Mouse (Mus musculus): ENCODE measurements around the gene Jakmip3. TPM values are rescaled to one million over a fixed set of nuclear protein-coding genes. Genes with fewer than 3 reads are reported as not detected.

Jakmip3 gene
- polyA plus RNA-seq, 1 experiment from 2014 or later, result not detected

DNA sequence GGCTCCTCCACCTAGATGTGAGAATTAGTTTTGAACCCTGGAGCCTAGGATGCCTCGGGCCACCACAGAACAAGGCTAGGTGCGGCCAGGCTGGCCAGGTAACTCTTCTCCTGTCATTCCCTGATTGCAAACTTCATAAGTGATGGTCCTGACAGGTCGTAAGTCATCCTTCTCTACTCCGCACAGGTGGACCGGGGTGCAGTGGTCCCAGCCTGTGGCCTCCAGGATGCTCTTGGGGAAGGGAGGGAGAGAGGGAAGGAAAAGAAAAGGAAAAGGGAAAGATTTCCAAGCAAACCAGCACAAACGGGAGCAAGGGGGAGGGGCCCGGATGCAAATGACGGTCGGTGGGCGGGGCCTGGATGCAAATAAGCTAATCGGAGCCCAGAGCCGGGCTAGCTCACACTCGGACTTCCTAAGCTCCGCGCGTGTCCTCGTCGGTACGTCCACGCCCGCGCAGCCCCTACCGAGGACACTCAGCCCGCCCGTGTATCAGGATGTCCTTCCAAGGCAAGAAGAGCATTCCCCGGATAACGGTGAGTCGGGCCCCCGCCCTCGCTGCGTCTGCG is 145.2 kb downstream of the Jakmip3 start, which contains the start of gene Dpysl4:
Gene Dpysl4 (plus strand): TSS at position 373 of the 566 bp plus-strand sequence.
- no peaks in the 10 kb centered on the region for H3K36me3 ChIP-seq (ENCODE audit: insufficient read depth)
- peak within 1 kb of the TSS; percentile 89 for H3K4me2 ChIP-seq
- H3K4me1 ChIP-seq (ENCODE audit: insufficient read depth), result no peaks in the 10 kb centered on the region; the same call in 1 of the 2 replicates
- ATAC-seq (ENCODE audit: insufficient read depth) (peak; percentile 87), DNase-seq (peak; percentile 89)
- H3K9ac ChIP-seq, result peak within 1 kb of the TSS; percentile 57
- H3K4me3 ChIP-seq (ENCODE audit: low read depth, low read length), result peak within 1 kb of the TSS; percentile 59
- H3K27me3 ChIP-seq (ENCODE audit: insufficient read depth, low read length), result peaks cover 23% of the 10 kb centered on the region
- no peak for TF ChIP-seq CTCF (IDR thresholded peaks at IDR 0.05; ENCODE audit: low read depth)
- no peak within 1 kb of the TSS for H3K27ac ChIP-seq (ENCODE audit: low read depth)
- no peaks in the 10 kb centered on the region for H3K9me3 ChIP-seq (ENCODE audit: low read depth, low read length)
- WGBS, result 5% methylated on average over 32 of the region's 32 CpGs

DNA sequence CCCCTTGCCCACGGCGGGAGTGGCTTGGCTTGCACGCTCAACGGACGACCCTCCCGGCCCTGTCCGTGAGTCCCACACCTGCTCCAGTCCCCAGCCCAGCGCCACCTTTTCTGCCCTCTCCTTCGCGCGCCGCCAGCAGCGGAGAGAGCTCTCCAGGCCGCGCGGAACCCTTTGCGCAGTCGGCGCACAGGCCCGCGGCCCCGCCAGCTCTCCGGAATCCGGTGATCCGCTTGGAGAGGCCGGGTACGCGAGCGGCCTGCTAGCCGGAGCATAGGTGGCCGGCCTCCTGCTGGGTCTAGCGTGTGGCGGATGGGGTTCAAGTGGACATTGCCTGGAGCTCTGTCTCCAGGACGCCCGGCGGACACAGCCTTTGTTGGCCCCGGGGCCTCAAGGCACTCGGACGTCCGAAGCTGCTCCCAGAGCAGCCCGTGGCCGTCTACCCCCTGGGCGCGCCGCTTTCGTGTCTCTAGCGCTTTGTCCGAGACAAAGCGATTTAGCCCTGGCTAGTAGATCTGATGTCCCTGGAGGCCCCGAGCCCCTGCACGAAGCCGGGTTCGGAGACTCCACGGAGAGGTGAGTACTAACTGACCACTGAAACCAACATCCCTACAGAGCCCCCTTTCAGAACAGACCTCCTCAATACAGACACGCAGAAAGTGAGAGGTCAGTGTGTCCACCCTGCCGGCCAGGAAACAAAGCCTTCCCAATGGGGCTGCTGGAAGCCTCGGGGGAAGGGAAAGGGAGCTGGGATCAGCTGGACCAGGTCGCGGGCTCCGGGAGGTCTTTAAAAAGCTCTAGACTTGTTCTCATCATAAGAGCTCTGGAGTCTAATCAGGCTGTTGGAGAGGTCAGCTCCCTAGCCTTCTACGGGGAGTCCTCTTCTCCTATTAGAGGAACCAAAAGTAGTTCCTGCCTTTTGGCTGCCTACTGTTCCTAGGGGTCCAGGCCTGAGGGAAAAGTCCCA is 145.9 kb downstream of the Jakmip3 start:
- Histone ChIP-seq H3K9me3 (ENCODE audit: low read depth, low read length) (no peaks in the 10 kb centered on the region), H3K27ac (ENCODE audit: low read depth) (no peak overlapping the region), H3K4me2 (peak overlapping the region; percentile 89), H3K4me3 (ENCODE audit: low read depth, low read length) (peak overlapping the region; percentile 59), H3K9ac (peak overlapping the region; percentile 57), H3K36me3 (ENCODE audit: insufficient read depth) (no peaks in the 10 kb centered on the region), H3K27me3 (ENCODE audit: insufficient read depth, low read length) (peaks cover 23% of the 10 kb centered on the region), H3K4me1 (ENCODE audit: insufficient read depth) (no peaks in the 10 kb centered on the region; the same call in 1 of the 2 replicates)
- peak; percentile 76 for ATAC-seq (ENCODE audit: insufficient read depth)
- peak; percentile 69 for DNase-seq
- WGBS, result 3% methylated on average over 61 of the region's 61 CpGs
- no peak for TF ChIP-seq CTCF (IDR thresholded peaks at IDR 0.05; ENCODE audit: low read depth)

DNA sequence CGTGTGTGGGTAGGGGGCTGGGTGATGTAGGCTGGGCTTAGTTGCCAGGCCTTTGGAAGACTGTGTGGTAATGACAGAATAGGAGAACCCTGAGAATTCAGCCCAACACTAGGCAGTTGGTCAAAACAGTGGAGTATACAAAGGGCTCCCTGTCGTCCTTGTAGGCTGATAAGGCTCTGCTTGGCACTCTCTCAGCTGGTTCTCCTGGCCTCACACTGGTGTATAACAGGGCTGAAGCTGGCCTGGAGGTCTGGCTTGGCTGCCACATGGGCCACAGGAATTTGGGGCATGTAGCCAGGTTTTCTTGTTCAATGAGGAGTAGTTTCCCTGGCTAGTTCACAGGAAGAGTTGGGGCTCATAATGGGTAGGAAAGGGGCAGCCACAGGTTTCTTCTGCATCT is 147.3 kb downstream of the Jakmip3 start:
- Histone ChIP-seq H3K9ac (no peak overlapping the region), H3K9me3 (ENCODE audit: low read depth, low read length) (no peaks in the 10 kb centered on the region), H3K4me3 (ENCODE audit: low read depth, low read length) (no peak overlapping the region), H3K4me1 (ENCODE audit: insufficient read depth) (no peaks in the 10 kb centered on the region; the same call in 1 of the 2 replicates), H3K27me3 (ENCODE audit: insufficient read depth, low read length) (peaks cover 23% of the 10 kb centered on the region), H3K27ac (ENCODE audit: low read depth) (no peak overlapping the region), H3K36me3 (ENCODE audit: insufficient read depth) (no peaks in the 10 kb centered on the region), H3K4me2 (no peak overlapping the region)
- ATAC-seq (ENCODE audit: insufficient read depth), result no peak
- WGBS, result 60% methylated on average over 2 of the region's 2 CpGs
- TF ChIP-seq CTCF (IDR thresholded peaks at IDR 0.05; ENCODE audit: low read depth), result no peak
- DNase-seq, result no peak

- no peak for TF ChIP-seq CTCF (IDR thresholded peaks at IDR 0.05; ENCODE audit: low read depth)
- Histone ChIP-seq H3K9ac (no peak overlapping the region), H3K4me3 (ENCODE audit: low read depth, low read length) (no peak overlapping the region), H3K27ac (ENCODE audit: low read depth) (no peak overlapping the region), H3K27me3 (ENCODE audit: insufficient read depth, low read length) (peaks cover 23% of the 10 kb centered on the region), H3K4me2 (no peak overlapping the region), H3K9me3 (ENCODE audit: low read depth, low read length) (no peaks in the 10 kb centered on the region), H3K36me3 (ENCODE audit: insufficient read depth) (no peaks in the 10 kb centered on the region), H3K4me1 (ENCODE audit: insufficient read depth) (no peaks in the 10 kb centered on the region; the same call in 1 of the 2 replicates)
- ATAC-seq (ENCODE audit: insufficient read depth) (no peak), DNase-seq (peak; percentile 19)
- WGBS, result 80% methylated on average over 12 of the region's 12 CpGs
Observed at GRCm38 (mm10) chr7:139089892-139090874, 149.7 kb downstream of the Jakmip3 start.

DNA sequence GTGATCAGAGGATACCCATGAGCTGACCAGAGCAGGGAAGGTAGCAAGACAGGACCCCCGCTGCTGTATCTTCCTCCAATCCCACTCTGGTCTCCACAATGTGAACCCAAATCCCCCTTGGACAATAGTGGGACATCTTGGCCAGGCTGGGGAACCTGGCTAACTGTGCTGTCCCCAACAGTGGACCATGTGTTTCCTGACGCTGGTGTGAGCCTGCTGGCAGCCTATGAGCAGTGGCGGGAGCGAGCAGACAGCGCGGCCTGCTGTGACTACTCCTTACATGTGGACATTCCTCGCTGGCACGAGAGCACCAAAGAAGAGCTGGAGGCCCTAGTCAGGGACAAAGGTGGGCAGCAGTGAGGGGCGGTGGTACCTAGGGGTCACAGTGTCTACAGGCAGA is 151.2 kb downstream of the Jakmip3 start:
- TF ChIP-seq CTCF (IDR thresholded peaks at IDR 0.05; ENCODE audit: low read depth), result no peak
- Histone ChIP-seq H3K9ac (no peak overlapping the region), H3K4me2 (no peak overlapping the region), H3K27ac (ENCODE audit: low read depth) (no peak overlapping the region), H3K4me1 (ENCODE audit: insufficient read depth) (no peaks in the 10 kb centered on the region), H3K27me3 (ENCODE audit: insufficient read depth, low read length) (peaks cover 8% of the 10 kb centered on the region), H3K9me3 (ENCODE audit: low read depth, low read length) (no peaks in the 10 kb centered on the region), H3K4me3 (ENCODE audit: low read depth, low read length) (no peak overlapping the region), H3K36me3 (ENCODE audit: insufficient read depth) (no peaks in the 10 kb centered on the region)
- DNase-seq (no peak), ATAC-seq (ENCODE audit: insufficient read depth) (no peak)
- WGBS, result 87% methylated on average over 9 of the region's 9 CpGs

GRCm38 (mm10) chr7:139092676-139093075 is 152.1 kb downstream of the Jakmip3 start:
- Histone ChIP-seq H3K27me3 (ENCODE audit: insufficient read depth, low read length) (no peaks in the 10 kb centered on the region), H3K27ac (ENCODE audit: low read depth) (no peak overlapping the region), H3K4me1 (ENCODE audit: insufficient read depth) (no peaks in the 10 kb centered on the region), H3K9ac (no peak overlapping the region), H3K9me3 (ENCODE audit: low read depth, low read length) (no peaks in the 10 kb centered on the region), H3K36me3 (ENCODE audit: insufficient read depth) (no peaks in the 10 kb centered on the region), H3K4me3 (ENCODE audit: low read depth, low read length) (no peak overlapping the region), H3K4me2 (no peak overlapping the region)
- 89% methylated on average over 5 of the region's 5 CpGs for WGBS
- ATAC-seq (ENCODE audit: insufficient read depth) (no peak), DNase-seq (no peak)
- TF ChIP-seq CTCF (IDR thresholded peaks at IDR 0.05; ENCODE audit: low read depth), result no peak

Measured in lung, embryonic 14.5 days (tissue).